In genomic region chr12:107753536-107753935, GRCm38 (mm10) we compare ENCODE assay signal across 26 mouse cellular contexts.
A peak's percentile ranks its signal among the peaks of the same experiment; 100 is the strongest.
DNase-seq lines count a peak whose midpoint lies in the region; ATAC-seq and TF ChIP-seq lines count a peak whose summit lies in the region.
"Had no signal": no experiment of that assay in that cellular context is flagged by ENCODE, and none has a peak within 500 bp of the region (broad histone marks: within the 10 kb centered on the region; RNA-seq: fewer than 3 reads in every experiment).

No protein-coding gene starts in this region.

- DNase-seq in forebrain, postnatal 0 days = no peak
- no peak for DNase-seq in lung, postnatal 10 days
- no peak for DNase-seq in layer of hippocampus, postnatal 14 days (ENCODE audit: low spot score in 2 of 2)
- DNase-seq: cerebellum, adult 11 months; cerebellum, adult 9-10 months; cerebellum, postnatal 36 days; heart, postnatal 10 days; kidney, adult 11 months; kidney, postnatal 25 days; retina, postnatal 1 day; right cerebral cortex, postnatal 14 days had no signal

- peaks cover 44% of the 10 kb centered on the region for H3K4me1 ChIP-seq in forebrain, embryonic 12.5 days
- H3K4me1 ChIP-seq in forebrain, postnatal 0 days (ENCODE audit: insufficient read depth) = no peaks in the 10 kb centered on the region
- H3K4me1 ChIP-seq in lung, embryonic 16.5 days (replicated peaks; ENCODE audit: control insufficient read depth, insufficient read depth, low read length) = peaks cover 42% of the 10 kb centered on the region
- H3K4me1 ChIP-seq in embryonic facial prominence, embryonic 13.5 days = peaks cover 71% of the 10 kb centered on the region
- peaks cover 46% of the 10 kb centered on the region for H3K4me1 ChIP-seq in limb, embryonic 15.5 days

- no peak overlapping the region for H3K9ac ChIP-seq in forebrain, embryonic 12.5 days
- H3K9ac ChIP-seq in forebrain, postnatal 0 days = no peak overlapping the region
- H3K9ac ChIP-seq in lung, embryonic 16.5 days (ENCODE audit: low read length) = no peak overlapping the region
- no peak overlapping the region for H3K9ac ChIP-seq in embryonic facial prominence, embryonic 13.5 days
- H3K9ac ChIP-seq in limb, embryonic 15.5 days = no peak overlapping the region
- H3K9ac ChIP-seq: embryonic facial prominence, embryonic 15.5 days; forebrain, embryonic 15.5 days; heart, embryonic 13.5 days; kidney, embryonic 15.5 days; liver, embryonic 14.5 days; midbrain, embryonic 12.5 days; neural tube, embryonic 15.5 days had no signal

- H3K4me2 ChIP-seq in forebrain, embryonic 12.5 days = no peak overlapping the region
- H3K4me2 ChIP-seq in forebrain, postnatal 0 days (ENCODE audit: low read depth) = no peak overlapping the region
- H3K4me2 ChIP-seq in lung, embryonic 16.5 days (ENCODE audit: low read depth, low read length) = no peak overlapping the region
- no peak overlapping the region for H3K4me2 ChIP-seq in embryonic facial prominence, embryonic 13.5 days
- H3K4me2 ChIP-seq in limb, embryonic 15.5 days = no peak overlapping the region
- H3K4me2 ChIP-seq: embryonic facial prominence, embryonic 15.5 days; forebrain, embryonic 15.5 days; kidney, embryonic 15.5 days; midbrain, embryonic 12.5 days; neural tube, embryonic 15.5 days had no signal

- H3K9me3 ChIP-seq in forebrain, embryonic 12.5 days = no peaks in the 10 kb centered on the region
- H3K9me3 ChIP-seq in forebrain, postnatal 0 days (ENCODE audit: low read length) = no peaks in the 10 kb centered on the region
- no peaks in the 10 kb centered on the region for H3K9me3 ChIP-seq in lung, embryonic 16.5 days (ENCODE audit: control insufficient read depth, low read length)
- no peaks in the 10 kb centered on the region for H3K9me3 ChIP-seq in embryonic facial prominence, embryonic 13.5 days
- H3K9me3 ChIP-seq in limb, embryonic 15.5 days = no peaks in the 10 kb centered on the region
- H3K9me3 ChIP-seq: embryonic facial prominence, embryonic 15.5 days; forebrain, embryonic 15.5 days; heart, embryonic 13.5 days; kidney, embryonic 15.5 days; midbrain, embryonic 12.5 days; neural tube, embryonic 15.5 days had no signal

- H3K4me3 ChIP-seq in forebrain, embryonic 12.5 days (replicated peaks) = no peak overlapping the region
- no peak overlapping the region for H3K4me3 ChIP-seq in forebrain, postnatal 0 days (ENCODE audit: low read depth, low read length)
- no peak overlapping the region for H3K4me3 ChIP-seq in lung, embryonic 16.5 days (ENCODE audit: low read length)
- no peak overlapping the region for H3K4me3 ChIP-seq in embryonic facial prominence, embryonic 13.5 days
- no peak overlapping the region for H3K4me3 ChIP-seq in limb, embryonic 15.5 days
- H3K4me3 ChIP-seq: embryonic facial prominence, embryonic 15.5 days; forebrain, embryonic 15.5 days; gastrocnemius, adult 2 months; heart, embryonic 13.5 days; kidney, embryonic 15.5 days; left cerebral cortex, adult 2 months; midbrain, embryonic 12.5 days; neural tube, embryonic 15.5 days had no signal

- no peak for ATAC-seq in forebrain, embryonic 12.5 days (ENCODE audit: low FRiP score)
- ATAC-seq in forebrain, postnatal 0 days = no peak
- no peak for ATAC-seq in lung, embryonic 16.5 days (ENCODE audit: low read depth)
- no peak for ATAC-seq in embryonic facial prominence, embryonic 13.5 days (ENCODE audit: insufficient number of reproducible peaks, insufficient read depth, low FRiP score, low TSS enrichment, low read depth)
- ATAC-seq in limb, embryonic 15.5 days (ENCODE audit: insufficient number of reproducible peaks, low FRiP score, low TSS enrichment, low read depth) = no peak
- ATAC-seq: forebrain, embryonic 15.5 days; hindbrain, embryonic 16.5 days; Patski had no signal

- WGBS in forebrain, embryonic 12.5 days = 67% methylated on average over 6 of the region's 6 CpGs
- 73% methylated on average over 6 of the region's 6 CpGs for WGBS in forebrain, postnatal 0 days
- 50% methylated on average over 6 of the region's 6 CpGs for WGBS in lung, embryonic 16.5 days
- WGBS in embryonic facial prominence, embryonic 13.5 days = 55% methylated on average over 6 of the region's 6 CpGs
- WGBS in limb, embryonic 15.5 days = 53% methylated on average over 6 of the region's 6 CpGs

- H3K36me3 ChIP-seq in forebrain, embryonic 12.5 days (replicated peaks) = no peaks in the 10 kb centered on the region
- no peaks in the 10 kb centered on the region for H3K36me3 ChIP-seq in forebrain, postnatal 0 days (ENCODE audit: insufficient read depth)
- no peaks in the 10 kb centered on the region for H3K36me3 ChIP-seq in lung, embryonic 16.5 days (ENCODE audit: control insufficient read depth, insufficient read depth, low read length)
- H3K36me3 ChIP-seq in embryonic facial prominence, embryonic 13.5 days = no peaks in the 10 kb centered on the region
- H3K36me3 ChIP-seq in limb, embryonic 15.5 days = no peaks in the 10 kb centered on the region
- H3K36me3 ChIP-seq: embryonic facial prominence, embryonic 15.5 days; forebrain, embryonic 15.5 days; heart, embryonic 13.5 days; kidney, embryonic 15.5 days; midbrain, embryonic 12.5 days; neural tube, embryonic 15.5 days had no signal

- 0 out of 2 replicates have a peak overlapping the region, but pooled peaks have one; percentile 21 for H3K27ac ChIP-seq in forebrain, embryonic 12.5 days
- no peak overlapping the region for H3K27ac ChIP-seq in forebrain, postnatal 0 days (ENCODE audit: low read depth, low read length)
- peak overlapping the region; percentile 36; the same call in 1 of the 2 replicates for H3K27ac ChIP-seq in lung, embryonic 16.5 days (ENCODE audit: low read length)
- H3K27ac ChIP-seq in embryonic facial prominence, embryonic 13.5 days = peak overlapping the region; percentile 48; the same call in 1 of the 2 replicates
- 0 out of 2 replicates have a peak overlapping the region, but pooled peaks have one; percentile 4 for H3K27ac ChIP-seq in limb, embryonic 15.5 days
- H3K27ac ChIP-seq: forebrain, embryonic 15.5 days; gastrocnemius, adult 2 months; heart, embryonic 13.5 days; kidney, embryonic 15.5 days; left cerebral cortex, adult 2 months; liver, embryonic 14.5 days; midbrain, embryonic 12.5 days; neural tube, embryonic 15.5 days had no signal

- no peak for TF ChIP-seq CTCF in forebrain, postnatal 0 days (IDR thresholded peaks at IDR 0.05; ENCODE audit: low read depth)

- H3K27me3 ChIP-seq in forebrain, embryonic 12.5 days = peaks cover 5% of the 10 kb centered on the region; the same call in 1 of the 2 replicates
- no peaks in the 10 kb centered on the region for H3K27me3 ChIP-seq in forebrain, postnatal 0 days (ENCODE audit: insufficient read depth, low read length)
- no peaks in the 10 kb centered on the region for H3K27me3 ChIP-seq in lung, embryonic 16.5 days (ENCODE audit: control insufficient read depth, insufficient read depth, low read depth, low read length)
- H3K27me3 ChIP-seq in embryonic facial prominence, embryonic 13.5 days = no peaks in the 10 kb centered on the region
- H3K27me3 ChIP-seq in limb, embryonic 15.5 days = no peaks in the 10 kb centered on the region
- H3K27me3 ChIP-seq: embryonic facial prominence, embryonic 15.5 days; forebrain, embryonic 15.5 days; kidney, embryonic 15.5 days; midbrain, embryonic 12.5 days; neural tube, embryonic 15.5 days had no signal
